Mouse (Mus musculus): ENCODE data around the gene Map3k13. TPM values are rescaled to one million over a fixed set of nuclear protein-coding genes. Genes with fewer than 3 reads are reported as not detected.
"Not testable (repeated sequence)": the region's sequence is repeated elsewhere in the genome, so short reads cannot be mapped to it uniquely, and the experiment has no call there.

The Map3k13 gene
- total and polyA plus RNA-seq, 2 experiments from 2014 or later = 3.0 to 8.7 TPM

- no peak overlapping the region for H3K9ac ChIP-seq
- DNase-seq (no peak), ATAC-seq (no peak)
- H3K4me2 ChIP-seq (ENCODE audit: low read depth) = no peak overlapping the region
- no peak overlapping the region for H3K4me3 ChIP-seq (ENCODE audit: low read depth, low read length)
- no peak overlapping the region for H3K27ac ChIP-seq (ENCODE audit: low read depth, low read length)
- peaks cover 26% of the 10 kb centered on the region for H3K36me3 ChIP-seq (ENCODE audit: insufficient read depth)
- H3K4me1 ChIP-seq (ENCODE audit: insufficient read depth) = no peaks in the 10 kb centered on the region
- no peaks in the 10 kb centered on the region for H3K9me3 ChIP-seq (ENCODE audit: low read length)
- H3K27me3 ChIP-seq (ENCODE audit: insufficient read depth, low read length) = no peaks in the 10 kb centered on the region
- WGBS = 80% methylated on average over 1 of the region's 1 CpGs
- TF ChIP-seq CTCF (IDR thresholded peaks at IDR 0.05; ENCODE audit: low read depth) = no peak
These were observed 12.7 kb downstream of the Map3k13 start for GRCm38 (mm10) chr16:21806892-21807291.

- not testable (repeated sequence) for H3K27ac ChIP-seq (ENCODE audit: low read depth, low read length); H3K4me3 ChIP-seq (ENCODE audit: low read depth, low read length); H3K9me3 ChIP-seq (ENCODE audit: low read length); H3K9ac ChIP-seq; ATAC-seq; H3K4me2 ChIP-seq (ENCODE audit: low read depth); H3K27me3 ChIP-seq (ENCODE audit: insufficient read depth, low read length); H3K4me1 ChIP-seq (ENCODE audit: insufficient read depth); DNase-seq
- WGBS = 91% methylated on average over 7 of the region's 7 CpGs
- H3K36me3 ChIP-seq (ENCODE audit: insufficient read depth) = peaks cover 25% of the 10 kb centered on the region
These were observed 13.6 kb downstream of the Map3k13 start for GRCm38 (mm10) chr16:21807786-21808185.

GRCm38 (mm10) chr16:21813164-21813834 is 19.2 kb downstream of the Map3k13 start:
- TF ChIP-seq CTCF (IDR thresholded peaks at IDR 0.05; ENCODE audit: low read depth) = no peak
- no peak overlapping the region for H3K27ac ChIP-seq (ENCODE audit: low read depth, low read length)

GRCm38 (mm10) chr16:21814861-21815668 is 20.9 kb downstream of the Map3k13 start:
- 66% methylated on average over 11 of the region's 11 CpGs for WGBS
- no peaks in the 10 kb centered on the region for H3K36me3 ChIP-seq (ENCODE audit: insufficient read depth)
- H3K4me3 ChIP-seq (ENCODE audit: low read depth, low read length) = no peak overlapping the region
- H3K4me2 ChIP-seq (ENCODE audit: low read depth) = no peak overlapping the region
- H3K9ac ChIP-seq = no peak overlapping the region
- ATAC-seq = peak; percentile 61
- TF ChIP-seq CTCF (IDR thresholded peaks at IDR 0.05; ENCODE audit: low read depth) = peak; percentile 89
- H3K27ac ChIP-seq (ENCODE audit: low read depth, low read length) = no peak overlapping the region
- H3K27me3 ChIP-seq (ENCODE audit: insufficient read depth, low read length) = no peaks in the 10 kb centered on the region
- peak; percentile 82 for DNase-seq
- no peaks in the 10 kb centered on the region for H3K9me3 ChIP-seq (ENCODE audit: low read length)
- no peaks in the 10 kb centered on the region for H3K4me1 ChIP-seq (ENCODE audit: insufficient read depth)

More at GRCm38 (mm10) chr16:21813164-21813834, 19.2 kb downstream of the Map3k13 start:
- peaks cover 10% of the 10 kb centered on the region; the same call in 1 of the 2 replicates for H3K36me3 ChIP-seq (ENCODE audit: insufficient read depth)
- 76% methylated on average over 6 of the region's 6 CpGs for WGBS
- no peaks in the 10 kb centered on the region for H3K9me3 ChIP-seq (ENCODE audit: low read length)
- no peaks in the 10 kb centered on the region for H3K4me1 ChIP-seq (ENCODE audit: insufficient read depth)
- no peak overlapping the region for H3K4me2 ChIP-seq (ENCODE audit: low read depth)
- no peak overlapping the region for H3K9ac ChIP-seq
- no peak overlapping the region for H3K4me3 ChIP-seq (ENCODE audit: low read depth, low read length)
- ATAC-seq = no peak
- DNase-seq = no peak
- no peaks in the 10 kb centered on the region for H3K27me3 ChIP-seq (ENCODE audit: insufficient read depth, low read length)

GRCm38 (mm10) chr16:21815669-21816010 is 21.5 kb downstream of the Map3k13 start:
- H3K9ac ChIP-seq = no peak overlapping the region
- H3K27ac ChIP-seq (ENCODE audit: low read depth, low read length) = no peak overlapping the region
- 55% methylated on average over 7 of the region's 7 CpGs for WGBS
- no peak overlapping the region for H3K4me2 ChIP-seq (ENCODE audit: low read depth)
- H3K36me3 ChIP-seq (ENCODE audit: insufficient read depth) = no peaks in the 10 kb centered on the region
- no peaks in the 10 kb centered on the region for H3K27me3 ChIP-seq (ENCODE audit: insufficient read depth, low read length)
- DNase-seq (no peak), ATAC-seq (0 out of 2 replicates have a peak, but pooled peaks have one; percentile 14)
- no peak overlapping the region for H3K4me3 ChIP-seq (ENCODE audit: low read depth, low read length)
- no peak for TF ChIP-seq CTCF (IDR thresholded peaks at IDR 0.05; ENCODE audit: low read depth)
- no peaks in the 10 kb centered on the region for H3K4me1 ChIP-seq (ENCODE audit: insufficient read depth)
- H3K9me3 ChIP-seq (ENCODE audit: low read length) = no peaks in the 10 kb centered on the region

- H3K4me1 ChIP-seq (ENCODE audit: insufficient read depth) = no peaks in the 10 kb centered on the region
- H3K9ac ChIP-seq = no peak overlapping the region
- no peak overlapping the region for H3K4me2 ChIP-seq (ENCODE audit: low read depth)
- TF ChIP-seq CTCF (IDR thresholded peaks at IDR 0.05; ENCODE audit: low read depth) = no peak
- H3K4me3 ChIP-seq (ENCODE audit: low read depth, low read length) = no peak overlapping the region
- 50% methylated on average over 9 of the region's 9 CpGs for WGBS
- H3K9me3 ChIP-seq (ENCODE audit: low read length) = no peaks in the 10 kb centered on the region
- DNase-seq (no peak), ATAC-seq (no peak)
- no peak overlapping the region for H3K27ac ChIP-seq (ENCODE audit: low read depth, low read length)
- H3K36me3 ChIP-seq (ENCODE audit: insufficient read depth) = no peaks in the 10 kb centered on the region
- no peaks in the 10 kb centered on the region for H3K27me3 ChIP-seq (ENCODE audit: insufficient read depth, low read length)
These were observed 24.0 kb downstream of the Map3k13 start for GRCm38 (mm10) chr16:21818132-21818531.

GRCm38 (mm10) chr16:21818629-21819028 is 24.5 kb downstream of the Map3k13 start:
- H3K4me3 ChIP-seq (ENCODE audit: low read depth, low read length) = no peak overlapping the region
- no peak for TF ChIP-seq CTCF (IDR thresholded peaks at IDR 0.05; ENCODE audit: low read depth)
- H3K9me3 ChIP-seq (ENCODE audit: low read length) = no peaks in the 10 kb centered on the region

More at GRCm38 (mm10) chr16:21818629-21819028, 24.5 kb downstream of the Map3k13 start:
- H3K27me3 ChIP-seq (ENCODE audit: insufficient read depth, low read length) = no peaks in the 10 kb centered on the region
- H3K27ac ChIP-seq (ENCODE audit: low read depth, low read length) = no peak overlapping the region
- H3K9ac ChIP-seq = no peak overlapping the region
- 60% methylated on average over 8 of the region's 8 CpGs for WGBS
- H3K36me3 ChIP-seq (ENCODE audit: insufficient read depth) = no peaks in the 10 kb centered on the region
- H3K4me1 ChIP-seq (ENCODE audit: insufficient read depth) = no peaks in the 10 kb centered on the region
- ATAC-seq (no peak), DNase-seq (no peak)
- no peak overlapping the region for H3K4me2 ChIP-seq (ENCODE audit: low read depth)

Data from forebrain, postnatal 0 days (tissue).